Mouse (Mus musculus) heart, embryonic 11.5 days (tissue): ENCODE results near the gene Rbck1. TPM values are rescaled to one million over a fixed set of nuclear protein-coding genes. Genes with fewer than 3 reads are reported as not detected.

Source experiments
- ATAC-seq: fragments of 200-750 bp; cut with Nextera tagmentation; replicated peaks from 2 replicates; pipeline ENCODE4 v1.8.0; 2017; ENCODE audit warnings: moderate library complexity; ENCODE audit not compliant: insufficient number of reproducible peaks, low FRiP score, low TSS enrichment
- H3K27ac ChIP-seq: fragments of 300-500 bp; sonication (generic); 2 replicates; pipeline ENCODE4 v1.5.1; 2014; ENCODE audit warnings: mild to moderate bottlenecking, low read depth, low read length
- H3K27me3 ChIP-seq: fragments of 300-500 bp; sonication (generic); 2 replicates; pipeline ENCODE4 v1.6.1; 2014; ENCODE audit warnings: mild to moderate bottlenecking, low read length, mixed read lengths; ENCODE audit not compliant: control insufficient read depth, insufficient read depth
- H3K36me3 ChIP-seq: fragments of 300-500 bp; sonication (generic); 2 replicates; pipeline ENCODE4 v1.6.1; 2014; ENCODE audit warnings: mild to moderate bottlenecking, low read length, moderate library complexity, mixed read lengths; ENCODE audit not compliant: control insufficient read depth, insufficient read depth
- H3K4me1 ChIP-seq: fragments of 300-500 bp; sonication (generic); 2 replicates; pipeline ENCODE4 v1.6.1; 2014; ENCODE audit warnings: low read length; ENCODE audit not compliant: control insufficient read depth, insufficient read depth
- H3K4me2 ChIP-seq: fragments of 300-500 bp; sonication (generic); 2 replicates; pipeline ENCODE4 v1.6.1; 2014; ENCODE audit warnings: mild to moderate bottlenecking, moderate library complexity
- H3K4me3 ChIP-seq: fragments of 300-500 bp; sonication (generic); 2 replicates; pipeline ENCODE4 v1.5.1; 2014; ENCODE audit warnings: low read depth, low read length
- H3K9ac ChIP-seq: fragments of 300-500 bp; sonication (generic); 2 replicates; pipeline ENCODE4 v1.6.1; 2014; ENCODE audit warnings: mild to moderate bottlenecking, low read depth, low read length, moderate library complexity
- H3K9me3 ChIP-seq: fragments of 300-500 bp; sonication (generic); replicated peaks from 2 replicates; pipeline ENCODE4 v1.6.1; 2016; ENCODE audit warnings: low read length; ENCODE audit not compliant: control insufficient read depth
- WGBS: fragments of 180-500 bp; shearing (Covaris S2); extraction: QIAGEN DNeasy Blood & Tissue Kit; methylation state at CpG from one replicate; pipeline ENCODE4 v1.1.7; 2014; ENCODE audit not compliant: insufficient replicate concordance; 5-methylcytosine and 5-hydroxymethylcytosine counted together
- polyA plus RNA-seq: library from polyadenylated mRNA; unstranded; fragments of >200 nt; fragmentation: Nextera tagmentation; extraction: Ambion mirVana; gene quantifications from 2 replicates; pipeline ENCODE4 v1.2.1, GENCODE M21; 2014

Gene Rbck1
- polyA plus RNA-seq, 1 experiment from 2014 or later = 62.6 TPM

- no peaks in the 10 kb centered on the region for H3K9me3 ChIP-seq
- no peak overlapping the region for H3K9ac ChIP-seq
- H3K4me2 ChIP-seq = no peak overlapping the region
- H3K36me3 ChIP-seq = peaks cover 13% of the 10 kb centered on the region
- 93% methylated on average over 5 of the region's 5 CpGs for WGBS
- H3K4me1 ChIP-seq = no peaks in the 10 kb centered on the region
- no peak overlapping the region for H3K4me3 ChIP-seq
- no peak for ATAC-seq
- H3K27me3 ChIP-seq = no peaks in the 10 kb centered on the region
- no peak overlapping the region for H3K27ac ChIP-seq
Measured at GRCm38 (mm10) chr2:152287560-152287959, 44.9 kb downstream of the Rbck1 start.

DNA sequence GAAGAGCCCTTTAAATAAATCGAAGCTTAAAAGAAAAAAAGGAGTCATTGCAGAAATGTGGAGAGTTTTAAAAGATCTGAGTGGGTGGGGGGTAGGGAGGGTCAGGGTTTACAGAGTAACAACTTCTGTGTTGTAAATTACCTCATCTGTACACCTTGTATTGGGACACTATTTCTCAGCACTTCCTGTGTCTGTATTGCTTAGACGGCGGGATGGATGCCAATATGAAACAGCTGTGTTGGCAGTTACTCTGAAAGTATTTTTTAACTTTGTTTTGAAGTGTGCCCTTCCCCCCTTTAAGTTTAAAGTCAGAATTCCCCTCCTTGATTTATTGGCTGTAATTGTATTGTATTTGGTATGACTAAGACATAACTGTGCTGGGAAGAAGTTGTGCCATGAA, 51.0 kb downstream of the Rbck1 start:
- Histone ChIP-seq H3K27me3 (no peaks in the 10 kb centered on the region), H3K27ac (no peak overlapping the region), H3K4me2 (no peak overlapping the region), H3K36me3 (peaks cover 16% of the 10 kb centered on the region), H3K9ac (no peak overlapping the region), H3K9me3 (no peaks in the 10 kb centered on the region), H3K4me1 (no peaks in the 10 kb centered on the region), H3K4me3 (no peak overlapping the region)
- WGBS = 97% methylated on average over 3 of the region's 3 CpGs
- ATAC-seq = no peak

- Histone ChIP-seq H3K9me3 (no peaks in the 10 kb centered on the region), H3K4me1 (no peaks in the 10 kb centered on the region), H3K9ac (no peak overlapping the region), H3K27ac (no peak overlapping the region), H3K4me3 (no peak overlapping the region), H3K36me3 (peaks cover 28% of the 10 kb centered on the region), H3K27me3 (no peaks in the 10 kb centered on the region), H3K4me2 (no peak overlapping the region)
- no peak for ATAC-seq
- WGBS = 76% methylated on average over 2 of the region's 2 CpGs
Measured at GRCm38 (mm10) chr2:152273639-152274038, 58.8 kb downstream of the Rbck1 start.

Other genes starting within 250 kb of the Rbck1 start
- 8.1 and 8.8 TPM in 2 replicates for gene Srxn1, start 227.1 kb downstream of the Rbck1 start, polyA plus RNA-seq
- 3.2 and 3.3 TPM in 2 replicates for gene Tcf15, start 189.1 kb downstream of the Rbck1 start, polyA plus RNA-seq
- 38.7 and 90.5 TPM in 2 replicates for gene Csnk2a1, start 105.8 kb downstream of the Rbck1 start, polyA plus RNA-seq
- gene Tbc1d20, start 38.8 kb downstream of the Rbck1 start, polyA plus RNA-seq = 25.1 and 25.7 TPM in 2 replicates
- 3.4 and 3.6 TPM in 2 replicates for gene Trib3, start 11.4 kb upstream of the Rbck1 start, polyA plus RNA-seq
- 3.8 and 5.5 TPM in 2 replicates for gene Nrsn2, start 44.0 kb upstream of the Rbck1 start, polyA plus RNA-seq
- gene Sox12, start 65.4 kb upstream of the Rbck1 start, polyA plus RNA-seq = 12.9 and 13.9 TPM in 2 replicates
- gene Zcchc3, start 82.4 kb upstream of the Rbck1 start, polyA plus RNA-seq = 50.9 and 55.4 TPM in 2 replicates
- gene 6820408C15Rik, start 82.9 kb upstream of the Rbck1 start, polyA plus RNA-seq = 1.4 and 1.5 TPM in 2 replicates
- gene Defb23, start 132.0 kb upstream of the Rbck1 start, polyA plus RNA-seq = not detected in 2 replicates
- gene Defb20, start 144.4 kb upstream of the Rbck1 start, polyA plus RNA-seq = not detected in 2 replicates
- not detected in 2 replicates for gene Defb22, start 157.5 kb upstream of the Rbck1 start, polyA plus RNA-seq
- not detected in 2 replicates for gene Defb26, start 179.0 kb upstream of the Rbck1 start, polyA plus RNA-seq
- not detected in 2 replicates for gene Defb28, start 185.6 kb upstream of the Rbck1 start, polyA plus RNA-seq
- not detected in 2 replicates for gene Defb29, start 207.4 kb upstream of the Rbck1 start, polyA plus RNA-seq
- gene Gm17416, start 236.7 kb upstream of the Rbck1 start, polyA plus RNA-seq = not detected in 2 replicates
- not detected in 2 replicates for gene Defb21, start 240.1 kb upstream of the Rbck1 start, polyA plus RNA-seq
- gene Defb19, start 247.7 kb upstream of the Rbck1 start, polyA plus RNA-seq = 1.5 TPM in 1 of 2 replicates, not detected in the other